Mouse (Mus musculus): ENCODE measurements around the gene Galntl6. TPM values are rescaled to one million over a fixed set of nuclear protein-coding genes. Genes with fewer than 3 reads are reported as not detected.
A peak's percentile ranks its signal among the peaks of the same experiment; 100 is the strongest.

Galntl6 gene
- polyA plus RNA-seq (2015; fragmentation: Nextera tagmentation; extraction: Ambion mirVana): not detected in 2 replicates

DNA sequence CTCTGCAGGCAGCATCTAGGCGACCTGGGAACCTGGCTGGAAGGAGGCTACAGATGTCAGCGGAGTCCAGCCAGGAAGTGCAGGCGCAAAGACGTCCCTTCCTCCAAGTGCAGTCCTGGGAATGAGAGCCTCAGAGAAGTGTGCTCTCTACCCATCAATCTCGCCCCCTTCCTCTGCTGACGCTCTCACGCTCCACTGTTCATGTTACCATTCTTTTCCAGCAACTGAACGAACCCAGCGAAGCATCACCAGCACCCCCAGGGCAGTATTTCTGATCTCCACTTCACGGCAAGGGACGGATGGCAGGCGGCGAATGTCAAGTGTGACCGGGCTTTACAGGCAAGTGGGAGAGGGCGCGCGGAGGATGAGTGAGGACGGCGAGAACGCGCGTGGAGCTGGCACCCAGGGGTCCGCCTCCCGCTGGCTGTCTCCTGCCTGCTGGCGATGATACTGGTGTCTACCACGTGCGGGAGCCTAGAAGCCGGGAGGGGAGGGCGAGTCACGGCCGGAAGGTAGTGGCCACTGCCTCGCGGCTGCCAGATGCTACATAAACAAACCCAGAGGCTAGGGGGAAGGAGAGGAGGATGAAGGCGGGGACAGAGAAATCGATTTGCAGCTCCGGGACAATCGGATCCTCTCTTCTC lies at the start of gene Galntl6:
TSS of gene Galntl6 (minus strand) at position 445 of the 644 bp plus-strand sequence.
- Histone ChIP-seq H3K4me1 (ENCODE audit: control insufficient read depth, low read depth, low read length) (no peaks in the 10 kb centered on the region), H3K9ac (ENCODE audit: low read depth, low read length) (no peak within 1 kb of the TSS), H3K4me3 (ENCODE audit: low read depth, low read length) (peak within 1 kb of the TSS; percentile 28), H3K4me2 (ENCODE audit: low read depth, low read length) (peak within 1 kb of the TSS; percentile 46), H3K9me3 (replicated peaks; ENCODE audit: control insufficient read depth, low read length) (no peaks in the 10 kb centered on the region), H3K27me3 (ENCODE audit: control insufficient read depth, insufficient read depth, low read depth, low read length) (peaks cover 17% of the 10 kb centered on the region), H3K27ac (ENCODE audit: low read length) (no peak within 1 kb of the TSS), H3K36me3 (ENCODE audit: control insufficient read depth, insufficient read depth) (no peaks in the 10 kb centered on the region)
- ATAC-seq (ENCODE audit: low read depth): no peak
- WGBS (ENCODE audit: insufficient replicate concordance): 2% methylated on average over 32 of the region's 37 CpGs

DNA sequence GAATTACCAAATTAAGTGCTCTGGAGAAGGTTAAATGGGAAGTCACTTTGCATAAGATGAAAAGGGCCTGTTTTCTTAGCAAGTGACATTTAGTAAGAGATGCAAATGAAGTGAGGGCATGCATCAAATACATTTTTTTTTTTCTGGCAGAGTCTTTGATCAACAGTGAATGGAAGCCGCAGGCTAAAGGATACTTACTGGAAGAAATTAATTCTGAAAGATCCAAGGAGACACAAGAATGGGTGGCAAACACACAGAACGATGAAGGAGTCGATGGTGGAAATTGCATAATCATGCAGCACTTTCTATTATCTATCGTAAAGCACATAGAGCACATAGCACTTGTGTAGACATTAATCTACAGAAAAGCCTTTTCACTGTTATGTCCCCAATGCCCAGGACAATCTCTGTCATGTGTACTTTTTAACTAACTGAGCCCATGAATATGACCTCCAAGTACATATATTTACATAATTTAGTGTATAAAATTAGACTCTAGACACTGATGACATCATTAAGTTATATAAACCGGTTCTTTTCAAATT lies 44.8 kb upstream of the Galntl6 start:
- Histone ChIP-seq H3K27me3 (ENCODE audit: control insufficient read depth, insufficient read depth, low read depth, low read length) (no peaks in the 10 kb centered on the region), H3K4me2 (ENCODE audit: low read depth, low read length) (no peak overlapping the region), H3K36me3 (ENCODE audit: control insufficient read depth, insufficient read depth) (no peaks in the 10 kb centered on the region), H3K4me1 (ENCODE audit: control insufficient read depth, low read depth, low read length) (no peaks in the 10 kb centered on the region), H3K9me3 (replicated peaks; ENCODE audit: control insufficient read depth, low read length) (no peaks in the 10 kb centered on the region), H3K27ac (ENCODE audit: low read length) (no peak overlapping the region), H3K4me3 (ENCODE audit: low read depth, low read length) (no peak overlapping the region), H3K9ac (ENCODE audit: low read depth, low read length) (no peak overlapping the region)
- WGBS (ENCODE audit: insufficient replicate concordance): 64% methylated on average over 5 of the region's 5 CpGs
- ATAC-seq (ENCODE audit: low read depth): no peak

DNA sequence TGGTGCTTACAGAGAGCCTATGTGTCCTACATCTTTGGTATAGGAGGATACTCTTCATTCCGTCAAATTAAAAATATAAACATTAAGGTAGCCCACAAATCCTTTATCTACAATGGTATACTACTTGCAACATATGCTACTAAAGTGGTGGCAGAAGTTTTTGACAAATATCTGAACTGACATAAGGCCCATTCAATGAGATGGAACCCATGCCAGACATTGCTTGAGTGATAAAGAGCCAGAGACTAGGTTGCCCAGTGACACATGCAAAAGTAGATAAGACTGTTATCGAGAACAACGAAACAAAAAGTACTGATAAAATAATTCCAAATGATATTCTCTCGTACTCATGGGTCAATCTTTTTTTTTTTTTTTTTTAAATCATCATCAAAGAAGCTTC lies 31.3 kb upstream of the Galntl6 start:
- Histone ChIP-seq H3K36me3 (ENCODE audit: control insufficient read depth, insufficient read depth) (no peaks in the 10 kb centered on the region), H3K4me1 (ENCODE audit: control insufficient read depth, low read depth, low read length) (no peaks in the 10 kb centered on the region), H3K9ac (ENCODE audit: low read depth, low read length) (no peak overlapping the region), H3K27ac (ENCODE audit: low read length) (no peak overlapping the region), H3K27me3 (ENCODE audit: control insufficient read depth, insufficient read depth, low read depth, low read length) (no peaks in the 10 kb centered on the region), H3K4me3 (ENCODE audit: low read depth, low read length) (no peak overlapping the region), H3K4me2 (ENCODE audit: low read depth, low read length) (no peak overlapping the region), H3K9me3 (replicated peaks; ENCODE audit: control insufficient read depth, low read length) (no peaks in the 10 kb centered on the region)
- WGBS (ENCODE audit: insufficient replicate concordance): 60% methylated on average over 4 of the region's 4 CpGs
- no peak for ATAC-seq (ENCODE audit: low read depth)

DNA sequence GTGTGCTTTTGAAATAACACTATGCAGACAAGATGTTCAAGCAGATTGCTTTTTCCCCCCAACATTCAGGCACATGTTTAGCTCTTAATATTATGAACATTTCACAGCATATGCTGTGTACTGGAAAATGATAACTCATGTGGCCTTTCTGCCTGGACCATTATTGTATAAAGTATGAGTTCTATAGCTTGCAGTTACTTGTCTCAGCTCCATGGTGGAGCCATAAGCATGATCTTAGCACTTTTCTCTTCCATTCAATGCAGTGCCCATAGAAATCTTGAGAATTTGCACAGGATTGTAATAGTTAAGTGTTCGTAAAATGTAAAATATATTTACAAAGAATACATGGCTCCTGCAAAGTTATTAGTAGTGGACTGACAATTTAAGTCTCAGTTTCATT lies 18.6 kb upstream of the Galntl6 start:
- Histone ChIP-seq H3K4me2 (ENCODE audit: low read depth, low read length) (no peak overlapping the region), H3K27me3 (ENCODE audit: control insufficient read depth, insufficient read depth, low read depth, low read length) (no peaks in the 10 kb centered on the region), H3K9me3 (replicated peaks; ENCODE audit: control insufficient read depth, low read length) (no peaks in the 10 kb centered on the region), H3K4me1 (ENCODE audit: control insufficient read depth, low read depth, low read length) (no peaks in the 10 kb centered on the region), H3K9ac (ENCODE audit: low read depth, low read length) (no peak overlapping the region), H3K36me3 (ENCODE audit: control insufficient read depth, insufficient read depth) (no peaks in the 10 kb centered on the region), H3K4me3 (ENCODE audit: low read depth, low read length) (no peak overlapping the region), H3K27ac (ENCODE audit: low read length) (no peak overlapping the region)
- WGBS (ENCODE audit: insufficient replicate concordance): 54% methylated on average over 1 of the region's 1 CpGs
- no peak for ATAC-seq (ENCODE audit: low read depth)

DNA sequence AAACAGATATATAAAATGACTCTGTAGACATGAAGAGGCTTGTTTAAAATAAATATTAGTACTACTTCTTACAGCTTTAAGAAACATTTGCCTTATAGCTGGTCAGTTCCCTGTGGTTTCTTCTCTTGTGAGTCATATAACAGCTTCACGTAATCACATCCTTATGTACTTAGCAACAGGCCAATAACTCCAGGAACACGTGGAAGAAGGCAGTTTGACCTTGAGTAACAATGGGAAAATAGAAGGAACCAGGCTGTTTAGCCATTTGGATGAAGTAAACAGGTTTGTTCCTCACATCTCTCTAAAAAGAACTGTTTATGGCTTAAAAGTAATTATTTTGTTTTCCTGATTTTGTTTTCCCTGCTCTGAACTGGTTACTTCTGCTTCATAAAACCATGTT lies 2.7 kb upstream of the Galntl6 start:
- no peak for ATAC-seq (ENCODE audit: low read depth)
- Histone ChIP-seq H3K36me3 (ENCODE audit: control insufficient read depth, insufficient read depth) (no peaks in the 10 kb centered on the region), H3K9ac (ENCODE audit: low read depth, low read length) (no peak overlapping the region), H3K4me1 (ENCODE audit: control insufficient read depth, low read depth, low read length) (no peaks in the 10 kb centered on the region), H3K9me3 (replicated peaks; ENCODE audit: control insufficient read depth, low read length) (no peaks in the 10 kb centered on the region), H3K27ac (ENCODE audit: low read length) (no peak overlapping the region), H3K4me2 (ENCODE audit: low read depth, low read length) (no peak overlapping the region), H3K27me3 (ENCODE audit: control insufficient read depth, insufficient read depth, low read depth, low read length) (peaks cover 17% of the 10 kb centered on the region), H3K4me3 (ENCODE audit: low read depth, low read length) (no peak overlapping the region)
- 36% methylated on average over 2 of the region's 2 CpGs for WGBS (ENCODE audit: insufficient replicate concordance)

DNA sequence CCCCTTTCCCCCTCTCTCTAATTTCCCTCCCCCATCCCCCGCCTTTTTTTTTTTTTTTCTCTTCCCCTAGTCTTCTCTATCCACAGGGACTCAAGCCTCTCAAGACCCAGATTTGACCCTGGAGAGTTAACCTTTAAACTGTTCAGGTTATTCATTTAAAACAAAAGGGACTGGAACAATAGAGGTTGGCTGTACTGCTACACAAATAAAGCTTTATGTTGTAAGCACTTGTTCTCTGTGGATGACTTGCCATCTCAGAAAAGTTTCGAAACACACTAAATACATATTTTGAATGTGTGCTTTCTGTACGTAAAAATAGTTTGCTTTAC lies 1.2 kb upstream of the Galntl6 start:
- Histone ChIP-seq H3K27me3 (ENCODE audit: control insufficient read depth, insufficient read depth, low read depth, low read length) (peaks cover 17% of the 10 kb centered on the region), H3K4me3 (ENCODE audit: low read depth, low read length) (no peak overlapping the region), H3K27ac (ENCODE audit: low read length) (no peak overlapping the region), H3K36me3 (ENCODE audit: control insufficient read depth, insufficient read depth) (no peaks in the 10 kb centered on the region), H3K4me2 (ENCODE audit: low read depth, low read length) (no peak overlapping the region), H3K4me1 (ENCODE audit: control insufficient read depth, low read depth, low read length) (no peaks in the 10 kb centered on the region), H3K9me3 (replicated peaks; ENCODE audit: control insufficient read depth, low read length) (no peaks in the 10 kb centered on the region), H3K9ac (ENCODE audit: low read depth, low read length) (no peak overlapping the region)
- 60% methylated on average over 2 of the region's 3 CpGs for WGBS (ENCODE audit: insufficient replicate concordance)
- ATAC-seq (ENCODE audit: low read depth): no peak

DNA sequence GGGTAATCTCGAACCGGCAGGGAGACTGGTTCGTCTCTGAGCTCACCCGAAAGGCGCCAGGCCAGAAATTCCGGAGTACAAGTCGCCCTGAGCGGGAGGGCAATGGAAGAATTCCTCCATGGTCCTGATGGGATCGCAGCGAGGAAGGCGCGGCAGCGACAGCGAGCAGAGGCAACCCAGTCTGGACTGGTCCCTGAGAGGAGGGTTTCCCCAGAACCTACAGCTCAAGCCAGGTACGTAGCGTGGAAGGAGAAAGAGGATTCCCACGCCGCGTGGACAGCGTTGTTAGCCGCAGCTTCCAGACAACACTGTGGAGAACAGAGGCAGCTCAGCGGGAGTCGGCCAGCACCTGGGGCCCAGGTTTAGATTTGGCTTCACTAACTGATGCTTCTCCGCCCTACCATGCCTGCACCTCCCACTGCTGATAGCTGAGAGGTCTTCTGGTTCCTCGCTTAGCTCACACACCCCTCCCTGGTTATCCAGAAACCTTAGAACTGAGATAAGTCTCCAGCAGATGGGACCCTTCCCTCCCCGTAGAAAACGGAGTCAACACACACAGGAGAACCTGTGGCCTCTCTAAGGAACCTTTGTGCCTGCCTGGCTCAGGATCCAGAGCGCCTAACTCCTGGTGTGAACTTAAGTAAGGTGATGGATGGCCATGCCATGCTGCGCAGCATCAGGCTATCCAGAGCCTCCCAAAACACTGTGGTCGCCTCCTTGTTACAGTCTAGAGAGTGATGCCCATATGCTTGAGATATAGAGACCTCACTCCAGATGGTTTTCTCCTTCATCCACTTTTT lies 600 bp upstream of the Galntl6 start:
- no peak overlapping the region for H3K9ac ChIP-seq (ENCODE audit: low read depth, low read length)
- H3K9me3 ChIP-seq (replicated peaks; ENCODE audit: control insufficient read depth, low read length): no peaks in the 10 kb centered on the region
- WGBS (ENCODE audit: insufficient replicate concordance): 3% methylated on average over 30 of the region's 30 CpGs
- H3K36me3 ChIP-seq (ENCODE audit: control insufficient read depth, insufficient read depth): no peaks in the 10 kb centered on the region
- no peak overlapping the region for H3K27ac ChIP-seq (ENCODE audit: low read length)
- H3K4me3 ChIP-seq (ENCODE audit: low read depth, low read length): peak overlapping the region; percentile 28
- no peaks in the 10 kb centered on the region for H3K4me1 ChIP-seq (ENCODE audit: control insufficient read depth, low read depth, low read length)
- ATAC-seq (ENCODE audit: low read depth): no peak
- H3K27me3 ChIP-seq (ENCODE audit: control insufficient read depth, insufficient read depth, low read depth, low read length): peaks cover 17% of the 10 kb centered on the region
- peak overlapping the region; percentile 46 for H3K4me2 ChIP-seq (ENCODE audit: low read depth, low read length)

DNA sequence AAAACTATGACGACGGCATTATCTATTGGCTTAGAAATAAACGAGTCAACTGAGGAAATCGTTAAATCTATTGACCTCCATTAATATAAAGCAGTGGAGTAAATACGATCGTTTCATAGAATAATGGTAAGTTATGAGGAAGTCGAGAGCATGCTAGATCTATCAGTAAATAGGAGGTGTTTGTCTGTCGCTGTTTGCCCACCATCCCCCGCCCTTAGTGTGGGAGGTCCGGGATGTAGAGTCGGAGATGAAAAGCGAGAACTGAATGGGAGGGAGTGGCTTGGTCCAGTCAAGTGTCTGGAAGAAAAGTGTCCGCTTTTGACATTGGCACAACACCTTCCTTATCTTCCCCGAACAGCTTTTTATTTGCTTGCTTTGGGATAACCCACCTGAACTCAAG lies 763 bp downstream of the Galntl6 start, which contains the start of gene BC030500:
TSS of gene BC030500 (plus strand) at position 79 of the 400 bp plus-strand sequence.
- peaks cover 17% of the 10 kb centered on the region for H3K27me3 ChIP-seq (ENCODE audit: control insufficient read depth, insufficient read depth, low read depth, low read length)
- no peaks in the 10 kb centered on the region for H3K4me1 ChIP-seq (ENCODE audit: control insufficient read depth, low read depth, low read length)
- H3K9ac ChIP-seq (ENCODE audit: low read depth, low read length): no peak within 1 kb of the TSS
- no peak within 1 kb of the TSS for H3K27ac ChIP-seq (ENCODE audit: low read length)
- H3K9me3 ChIP-seq (replicated peaks; ENCODE audit: control insufficient read depth, low read length): no peaks in the 10 kb centered on the region
- peak within 1 kb of the TSS; percentile 46 for H3K4me2 ChIP-seq (ENCODE audit: low read depth, low read length)
- peak within 1 kb of the TSS; percentile 28 for H3K4me3 ChIP-seq (ENCODE audit: low read depth, low read length)
- WGBS (ENCODE audit: insufficient replicate concordance): 9% methylated on average over 14 of the region's 14 CpGs
- ATAC-seq (ENCODE audit: low read depth): no peak
- no peaks in the 10 kb centered on the region for H3K36me3 ChIP-seq (ENCODE audit: control insufficient read depth, insufficient read depth)

DNA sequence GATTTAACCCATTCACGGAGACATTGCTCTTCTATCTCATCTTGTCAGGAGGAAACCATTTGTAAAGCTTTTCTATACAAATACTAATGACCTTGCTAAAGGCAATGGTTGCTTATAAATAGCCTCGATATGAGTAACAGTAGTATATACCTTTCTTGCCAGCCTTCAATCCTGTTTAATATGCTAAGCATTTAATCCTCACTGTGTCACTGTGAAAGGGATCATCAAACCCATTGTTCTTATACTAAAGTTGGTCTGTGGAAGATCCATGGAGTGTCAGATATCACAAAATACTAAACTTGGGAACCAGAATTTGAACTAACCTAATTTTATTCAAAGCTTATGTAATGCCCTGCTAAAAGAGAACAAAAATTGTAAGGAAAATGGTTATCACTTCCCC lies 8.0 kb downstream of the Galntl6 start:
- WGBS (ENCODE audit: insufficient replicate concordance): 26% methylated on average over 2 of the region's 2 CpGs
- ATAC-seq (ENCODE audit: low read depth): no peak
- no peaks in the 10 kb centered on the region for H3K27me3 ChIP-seq (ENCODE audit: control insufficient read depth, insufficient read depth, low read depth, low read length)
- no peaks in the 10 kb centered on the region for H3K36me3 ChIP-seq (ENCODE audit: control insufficient read depth, insufficient read depth)
- H3K4me1 ChIP-seq (ENCODE audit: control insufficient read depth, low read depth, low read length): no peaks in the 10 kb centered on the region
- H3K9ac ChIP-seq (ENCODE audit: low read depth, low read length): no peak overlapping the region
- H3K27ac ChIP-seq (ENCODE audit: low read length): no peak overlapping the region
- H3K4me3 ChIP-seq (ENCODE audit: low read depth, low read length): no peak overlapping the region
- no peaks in the 10 kb centered on the region for H3K9me3 ChIP-seq (replicated peaks; ENCODE audit: control insufficient read depth, low read length)
- H3K4me2 ChIP-seq (ENCODE audit: low read depth, low read length): no peak overlapping the region

All from liver, embryonic 16.5 days (tissue).